Mouse (Mus musculus): ENCODE measurements around the gene Ncl. TPM values are rescaled to one million over a fixed set of nuclear protein-coding genes. Genes with fewer than 3 reads are reported as not detected.

Ncl gene
- total and polyA plus RNA-seq, 3 experiments: 246 to 1,708 (median 370) TPM

DNA sequence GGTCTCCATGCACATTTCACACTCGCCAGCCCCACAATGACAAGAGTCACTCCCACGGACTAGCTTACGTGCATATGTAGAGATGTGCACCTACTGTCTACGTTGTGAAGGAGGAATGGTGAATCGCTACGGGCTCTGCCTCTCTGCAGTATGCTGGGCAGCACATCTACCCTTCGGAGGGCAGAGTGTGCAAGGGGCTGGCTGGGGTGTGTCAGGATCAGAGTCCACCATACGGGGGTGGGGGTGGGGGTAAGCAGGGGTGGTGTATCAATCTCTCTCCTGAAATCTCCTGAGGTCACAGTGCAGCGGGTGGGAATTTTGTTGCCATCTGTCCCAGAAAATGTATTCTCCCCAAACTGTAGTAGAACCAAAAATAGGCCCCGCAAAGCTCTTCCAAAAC, 49.3 kb upstream of the Ncl start:
- Histone ChIP-seq H3K27me3 (ENCODE audit: control insufficient read depth in 1 of 2, insufficient read depth in 2 of 2, low read length in 2 of 2) (no peaks in the 10 kb centered on the region), H3K36me3 (ENCODE audit: control insufficient read depth in 1 of 2, insufficient read depth in 2 of 2, low read length in 2 of 2) (peaks cover 0 to 6% of the 10 kb centered on the region in 2 experiments; a peak in 2 of 4 replicates), H3K79me2 (ENCODE audit: control insufficient read depth, insufficient read depth, low read length, poor library complexity) (no peaks in the 10 kb centered on the region), H3K4me3 (ENCODE audit: control insufficient read depth in 1 of 2, insufficient read depth in 1 of 2, low read depth in 2 of 2, low read length in 2 of 2) (no peak overlapping the region), H3K9ac (ENCODE audit: control insufficient read depth, low read depth, low read length, poor library complexity, severe bottlenecking) (no peak overlapping the region), H3K9me3 (replicated peaks; ENCODE audit: insufficient read depth, low read length) (no peaks in the 10 kb centered on the region), H3K4me1 (ENCODE audit: control insufficient read depth in 1 of 2, insufficient read depth in 2 of 2, low read length in 2 of 2) (peaks cover 3 to 5% of the 10 kb centered on the region in 2 experiments; a peak in 2 of 4 replicates), H3K27ac (ENCODE audit: control insufficient read depth, low read depth, low read length) (no peak overlapping the region)
- TF ChIP-seq KAT2A (conservative IDR thresholded peaks at IDR 0.05; ENCODE audit: low read depth, low read length): no peak
- no peak for TF ChIP-seq JUND (IDR thresholded peaks at IDR 0.05; ENCODE audit: low read depth, low read length)
- TF ChIP-seq POLR2AphosphoS2 (IDR thresholded peaks at IDR 0.05; ENCODE audit: low read length): no peak
- TF ChIP-seq CTCF (IDR thresholded peaks at IDR 0.05 in 2 of 3, conservative IDR thresholded peaks at IDR 0.05 in 1 of 3; ENCODE audit: control insufficient read depth in 1 of 3, insufficient read depth in 1 of 3, low read depth in 2 of 3, low read length in 3 of 3, poor library complexity in 1 of 3, severe bottlenecking in 1 of 3): no peak
- TF ChIP-seq MYB (IDR thresholded peaks at IDR 0.05; ENCODE audit: low read depth, low read length): no peak
- no peak for TF ChIP-seq MAFK (IDR thresholded peaks at IDR 0.05; ENCODE audit: borderline replicate concordance, low read depth, low read length)
- no peak for TF ChIP-seq MXI1 (IDR thresholded peaks at IDR 0.05; ENCODE audit: low read depth, low read length)
- no peak for TF ChIP-seq UBTF (IDR thresholded peaks at IDR 0.05; ENCODE audit: borderline replicate concordance, insufficient read depth, low read depth, low read length)
- TF ChIP-seq ZNF384 (IDR thresholded peaks at IDR 0.05; ENCODE audit: low read depth, low read length): no peak
- TF ChIP-seq EP300 (IDR thresholded peaks at IDR 0.05; ENCODE audit: low read depth in 1 of 2, low read length in 2 of 2): no peak
- no peak for TF ChIP-seq USF2 (IDR thresholded peaks at IDR 0.05; ENCODE audit: borderline replicate concordance in 1 of 2, insufficient read depth in 1 of 2, low read depth in 1 of 2, low read length in 2 of 2)
- no peak for TF ChIP-seq NELFE (IDR thresholded peaks at IDR 0.05; ENCODE audit: low read depth, low read length)
- no peak for TF ChIP-seq ELF1 (IDR thresholded peaks at IDR 0.05; ENCODE audit: low read depth, low read length)
- no peak for TF ChIP-seq MEF2A (IDR thresholded peaks at IDR 0.05; ENCODE audit: extremely low read depth, insufficient replicate concordance, low read depth, low read length, poor library complexity, severe bottlenecking)
- TF ChIP-seq USF1 (IDR thresholded peaks at IDR 0.05; ENCODE audit: low read depth, low read length): no peak
- TF ChIP-seq SMC3 (IDR thresholded peaks at IDR 0.05; ENCODE audit: low read depth, low read length): no peak
- TF ChIP-seq POLR2AphosphoS5 (IDR thresholded peaks at IDR 0.05; ENCODE audit: borderline replicate concordance, low read depth, low read length): no peak
- TF ChIP-seq TBP (IDR thresholded peaks at IDR 0.05; ENCODE audit: low read depth, low read length): no peak
- no peak for DNase-seq (ENCODE audit: low read depth, low spot score)

DNA sequence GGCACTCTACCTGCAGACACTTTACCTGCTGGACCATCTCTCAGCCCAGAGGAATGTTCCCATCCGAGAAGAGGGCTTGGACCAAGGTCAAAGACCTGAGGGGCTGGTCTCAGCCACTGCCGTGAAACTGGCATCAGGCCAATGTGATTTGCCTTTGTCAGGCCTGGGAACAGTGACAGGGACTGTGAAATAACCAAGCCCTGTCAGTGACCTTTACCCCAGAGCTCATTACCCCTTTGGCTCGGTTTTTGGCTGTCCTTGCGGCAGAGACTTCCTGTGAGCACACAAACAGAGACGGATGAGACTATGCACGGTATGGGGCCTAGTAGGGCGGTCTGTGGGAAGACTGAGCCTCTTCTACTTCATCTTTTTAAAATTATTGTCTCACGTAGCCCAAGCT, 47.7 kb upstream of the Ncl start:
- DNase-seq (ENCODE audit: low read depth, low spot score): no peak
- H3K9ac ChIP-seq (ENCODE audit: control insufficient read depth, low read depth, low read length, poor library complexity, severe bottlenecking): no peak overlapping the region
- H3K36me3 ChIP-seq (ENCODE audit: control insufficient read depth in 1 of 2, insufficient read depth in 2 of 2, low read length in 2 of 2): peaks cover 0 to 6% of the 10 kb centered on the region in 2 experiments; a peak in 2 of 4 replicates
- no peak overlapping the region for H3K4me3 ChIP-seq (ENCODE audit: control insufficient read depth in 1 of 2, insufficient read depth in 1 of 2, low read depth in 2 of 2, low read length in 2 of 2)
- H3K4me1 ChIP-seq (ENCODE audit: control insufficient read depth in 1 of 2, insufficient read depth in 2 of 2, low read length in 2 of 2): peaks cover 3 to 5% of the 10 kb centered on the region in 2 experiments; a peak in 2 of 4 replicates
- no peaks in the 10 kb centered on the region for H3K79me2 ChIP-seq (ENCODE audit: control insufficient read depth, insufficient read depth, low read length, poor library complexity)
- no peaks in the 10 kb centered on the region for H3K9me3 ChIP-seq (replicated peaks; ENCODE audit: insufficient read depth, low read length)
- TF ChIP-seq SMC3 (IDR thresholded peaks at IDR 0.05; ENCODE audit: low read depth, low read length) (no peak), ZMIZ1 (IDR thresholded peaks at IDR 0.05; ENCODE audit: low read depth, low read length) (no peak), HCFC1 (IDR thresholded peaks at IDR 0.05; ENCODE audit: low read depth, low read length) (no peak), ELF1 (IDR thresholded peaks at IDR 0.05; ENCODE audit: low read depth, low read length) (no peak), POLR2A (IDR thresholded peaks at IDR 0.05; ENCODE audit: control insufficient read depth in 1 of 2, insufficient read depth in 1 of 2, low read depth in 1 of 2, low read length in 2 of 2, poor library complexity in 1 of 2) (no peak), MAX (IDR thresholded peaks at IDR 0.05; ENCODE audit: low read length) (no peak), NRF1 (IDR thresholded peaks at IDR 0.05; ENCODE audit: insufficient read depth, low read depth, low read length, poor library complexity, severe bottlenecking) (no peak)
- no peaks in the 10 kb centered on the region for H3K27me3 ChIP-seq (ENCODE audit: control insufficient read depth in 1 of 2, insufficient read depth in 2 of 2, low read length in 2 of 2)
- H3K27ac ChIP-seq (ENCODE audit: control insufficient read depth, low read depth, low read length): no peak overlapping the region
